Mouse (Mus musculus): ENCODE data around the gene Ntm. TPM values are rescaled to one million over a fixed set of nuclear protein-coding genes. Genes with fewer than 3 reads are reported as not detected.
A peak's percentile ranks its signal among the peaks of the same experiment; 100 is the strongest.

Ntm gene
- polyA plus RNA-seq, 1 experiment = 95.1 TPM

DNA sequence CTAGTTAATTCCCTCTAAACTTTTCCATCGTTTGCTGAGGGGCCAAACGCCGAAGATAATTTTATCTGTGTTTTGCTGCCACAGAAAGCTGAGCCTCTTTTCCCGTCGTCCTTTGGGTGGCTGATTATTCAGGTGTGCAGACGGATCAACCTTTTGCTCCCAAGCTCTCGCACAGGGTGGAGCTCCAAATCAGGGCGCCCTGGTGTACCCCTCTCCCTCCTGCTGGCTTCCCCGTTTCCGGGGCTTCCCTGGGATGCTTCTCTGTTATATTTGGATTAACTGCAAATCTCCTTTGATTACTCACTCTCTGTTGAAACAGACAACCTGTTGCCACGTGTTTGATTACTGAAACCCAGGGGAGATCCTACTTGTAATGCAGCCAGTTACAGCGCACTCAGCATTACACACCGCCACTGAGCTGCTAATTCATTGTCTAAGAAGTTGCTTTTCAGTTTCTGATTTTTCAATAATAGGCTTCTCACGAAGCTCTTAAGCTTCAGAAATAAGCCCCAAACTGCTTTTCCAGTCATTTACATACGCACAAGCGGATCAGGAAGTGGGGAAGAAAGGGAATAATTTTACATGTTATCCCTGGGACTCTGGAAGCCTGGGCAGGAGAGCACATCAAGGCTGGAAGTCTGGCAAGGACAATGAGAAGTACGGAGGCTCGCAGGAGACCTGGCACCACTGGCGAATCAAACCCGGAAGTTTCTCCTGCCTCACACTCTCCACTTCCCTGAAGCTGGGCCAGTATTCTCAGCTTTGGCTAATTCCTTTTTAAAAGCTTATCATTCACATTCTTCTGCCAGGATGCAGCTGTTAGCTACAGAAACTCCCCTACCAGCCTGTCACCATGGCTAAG lies 19.5 kb downstream of the Ntm start:
- peak; percentile 72 for DNase-seq (ENCODE audit: low read depth)
- TF ChIP-seq POLR2A (IDR thresholded peaks at IDR 0.05; ENCODE audit: borderline replicate concordance, extremely low read depth, insufficient read depth, insufficient read length, poor library complexity, severe bottlenecking) (no peak), CTCF (IDR thresholded peaks at IDR 0.05; ENCODE audit: borderline replicate concordance, extremely low read depth, insufficient read depth, insufficient read length) (no peak)

DNA sequence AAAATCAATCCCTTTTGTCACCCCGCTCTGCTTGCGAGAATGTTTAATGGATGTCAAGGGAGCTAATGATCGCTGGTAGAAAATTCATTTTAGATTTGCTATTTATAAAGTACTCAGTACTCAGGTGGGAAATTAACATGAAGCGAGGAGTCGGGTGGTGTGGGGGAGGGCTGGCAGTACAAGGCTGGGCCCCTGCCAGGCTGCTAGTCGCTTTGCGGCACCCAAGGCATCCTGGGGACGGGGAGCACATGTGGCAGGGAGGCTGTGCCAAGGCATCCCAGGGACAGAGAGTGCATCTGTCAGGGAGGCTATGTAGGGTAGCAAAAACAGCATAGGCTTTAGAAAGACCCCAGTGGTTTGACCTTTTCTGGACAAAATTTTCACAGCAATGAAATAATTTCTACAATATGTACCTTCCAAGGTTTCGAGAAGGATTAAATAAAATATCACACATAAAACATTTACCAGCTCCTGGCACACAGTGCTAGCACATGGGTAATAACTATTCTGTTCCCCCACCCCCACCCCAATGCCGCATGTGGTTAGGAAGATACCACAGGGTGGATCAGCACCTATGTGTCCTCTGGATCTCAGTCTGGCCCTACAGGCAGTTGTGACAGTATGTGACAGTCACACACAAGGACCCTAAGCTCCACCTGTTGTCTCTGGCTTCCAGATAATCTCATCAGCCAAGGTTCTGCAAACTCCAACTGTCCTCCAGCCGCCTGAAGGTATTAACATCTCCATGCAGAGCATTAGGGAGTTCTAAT lies 20.6 kb downstream of the Ntm start:
- peak; percentile 81 for DNase-seq (ENCODE audit: low read depth)
- TF ChIP-seq CTCF (IDR thresholded peaks at IDR 0.05; ENCODE audit: borderline replicate concordance, extremely low read depth, insufficient read depth, insufficient read length) = no peak
- TF ChIP-seq POLR2A (IDR thresholded peaks at IDR 0.05; ENCODE audit: borderline replicate concordance, extremely low read depth, insufficient read depth, insufficient read length, poor library complexity, severe bottlenecking) = no peak

DNA sequence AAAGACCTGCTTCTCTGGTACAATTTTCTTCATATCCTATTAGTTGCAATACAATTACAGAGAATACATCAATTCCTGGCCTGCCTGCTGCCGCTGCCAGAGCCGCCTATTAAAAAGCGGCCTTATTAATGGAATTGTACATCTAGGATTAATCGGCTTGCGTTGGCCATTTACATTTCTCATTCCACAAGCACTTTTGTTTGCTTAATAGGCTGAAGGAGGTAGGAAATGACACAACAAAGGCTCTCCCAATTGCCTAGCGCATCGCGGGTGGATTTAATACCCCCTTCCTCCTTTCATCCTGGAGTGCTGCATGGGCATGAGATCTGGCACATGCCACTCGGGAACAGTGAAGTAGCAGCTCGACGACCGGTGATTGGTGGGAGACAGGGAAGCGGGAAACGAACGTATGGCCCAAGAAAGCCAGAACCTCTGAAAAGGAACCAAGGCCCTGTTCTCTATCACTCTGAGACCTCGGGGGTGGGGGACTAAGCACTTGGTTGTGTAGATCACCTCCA lies 23.4 kb downstream of the Ntm start:
- peak; percentile 74 for DNase-seq (ENCODE audit: low read depth)
- no peak for TF ChIP-seq CTCF (IDR thresholded peaks at IDR 0.05; ENCODE audit: borderline replicate concordance, extremely low read depth, insufficient read depth, insufficient read length)
- TF ChIP-seq POLR2A (IDR thresholded peaks at IDR 0.05; ENCODE audit: borderline replicate concordance, extremely low read depth, insufficient read depth, insufficient read length, poor library complexity, severe bottlenecking) = no peak

DNA sequence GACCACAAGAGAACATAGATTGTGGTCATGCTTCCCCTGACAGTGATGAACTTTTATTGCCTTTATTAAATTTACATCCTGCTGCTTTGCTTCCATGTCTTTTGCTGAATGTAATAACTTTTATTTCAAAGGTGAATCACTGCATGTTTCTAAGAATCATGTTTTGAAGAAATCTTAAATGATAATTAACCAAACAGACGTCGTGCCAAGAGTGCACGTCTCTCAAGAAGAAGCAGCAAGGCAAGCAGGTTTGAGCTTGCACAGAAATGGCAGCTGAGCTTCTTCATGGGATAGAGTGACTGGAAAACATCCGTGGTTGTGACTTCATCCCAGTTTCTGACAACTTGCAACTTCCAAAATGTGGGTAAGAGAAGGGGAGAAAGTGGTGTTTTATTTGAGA lies 34.1 kb downstream of the Ntm start:
- TF ChIP-seq POLR2A (IDR thresholded peaks at IDR 0.05; ENCODE audit: borderline replicate concordance, extremely low read depth, insufficient read depth, insufficient read length, poor library complexity, severe bottlenecking) (no peak), CTCF (IDR thresholded peaks at IDR 0.05; ENCODE audit: borderline replicate concordance, extremely low read depth, insufficient read depth, insufficient read length) (no peak)
- DNase-seq (ENCODE audit: low read depth) = no peak

DNA sequence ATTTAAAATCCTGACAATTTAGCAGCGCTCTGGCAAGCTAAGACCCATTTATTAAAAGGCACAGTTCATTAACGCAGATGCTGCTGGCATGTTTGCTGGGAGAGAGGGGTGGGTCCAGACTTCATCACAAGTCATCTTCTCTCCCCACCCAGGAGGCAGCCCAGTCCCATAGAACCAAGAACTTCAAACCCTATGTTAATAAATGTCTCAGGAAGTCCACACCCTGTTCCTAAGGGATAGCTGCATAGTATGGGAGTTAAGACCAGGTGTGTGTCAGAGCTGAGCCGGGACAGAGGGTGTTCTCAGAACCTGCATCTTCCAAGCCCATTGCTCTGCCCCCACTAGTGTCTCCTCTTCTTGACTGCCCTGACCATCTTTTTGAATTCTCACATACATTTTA lies 37.6 kb downstream of the Ntm start:
- TF ChIP-seq CTCF (IDR thresholded peaks at IDR 0.05; ENCODE audit: borderline replicate concordance, extremely low read depth, insufficient read depth, insufficient read length) (no peak), POLR2A (IDR thresholded peaks at IDR 0.05; ENCODE audit: borderline replicate concordance, extremely low read depth, insufficient read depth, insufficient read length, poor library complexity, severe bottlenecking) (no peak)
- no peak for DNase-seq (ENCODE audit: low read depth)

DNA sequence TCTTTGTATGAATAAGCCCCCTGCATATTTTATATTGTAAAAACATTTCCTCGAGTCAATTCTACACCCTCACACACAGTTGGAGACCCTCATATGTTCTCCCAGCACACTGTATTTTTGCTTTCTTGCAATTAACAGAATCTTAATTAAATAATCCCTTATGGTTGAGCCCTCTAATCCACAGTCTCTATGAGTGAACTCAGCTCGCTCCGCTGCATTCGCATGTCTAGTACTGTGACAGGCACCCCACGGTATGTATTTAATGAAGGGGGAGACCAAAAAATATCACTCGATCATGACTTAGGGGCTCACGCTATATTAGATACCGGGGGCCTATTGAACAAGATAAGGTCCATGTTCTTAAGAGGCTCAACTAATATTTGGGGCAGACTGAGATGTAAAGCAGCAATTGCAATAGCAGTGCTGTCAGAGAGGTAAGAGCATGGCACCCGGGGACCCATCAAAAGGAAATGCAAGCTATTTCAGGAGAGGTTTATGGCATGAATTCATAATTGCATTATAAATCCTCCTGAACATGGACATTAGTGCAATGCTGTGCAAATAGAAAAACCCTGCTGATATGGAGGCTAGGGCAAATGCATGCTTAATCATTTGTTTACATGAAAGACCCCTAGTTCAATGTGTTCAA lies 64.4 kb downstream of the Ntm start:
- DNase-seq (ENCODE audit: low read depth) = peak; percentile 31

DNA sequence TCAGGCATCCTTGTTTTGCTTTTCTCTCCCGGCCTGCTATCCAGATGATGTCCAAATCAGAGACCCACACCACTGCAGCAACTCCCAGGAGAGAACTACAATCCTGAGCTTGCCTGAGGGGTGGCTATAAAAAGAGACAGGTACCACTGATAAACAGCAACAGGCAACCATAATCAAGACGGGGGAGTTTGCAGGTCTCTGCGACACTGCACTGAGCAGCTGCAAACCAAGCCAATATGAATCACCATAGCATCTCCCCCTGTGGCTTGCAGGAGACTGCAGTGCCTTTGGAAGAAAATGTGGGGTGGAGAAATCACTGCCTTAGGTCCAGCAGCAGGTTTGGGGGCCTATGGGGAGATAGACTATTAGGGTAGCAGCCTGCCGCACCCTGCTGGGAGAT lies 65.5 kb downstream of the Ntm start:
- TF ChIP-seq CTCF (IDR thresholded peaks at IDR 0.05; ENCODE audit: borderline replicate concordance, extremely low read depth, insufficient read depth, insufficient read length) (no peak), POLR2A (IDR thresholded peaks at IDR 0.05; ENCODE audit: borderline replicate concordance, extremely low read depth, insufficient read depth, insufficient read length, poor library complexity, severe bottlenecking) (no peak)
- no peak for DNase-seq (ENCODE audit: low read depth)

More for the DNA sequence above, 64.4 kb downstream of the Ntm start:
- TF ChIP-seq POLR2A (IDR thresholded peaks at IDR 0.05; ENCODE audit: borderline replicate concordance, extremely low read depth, insufficient read depth, insufficient read length, poor library complexity, severe bottlenecking) = no peak
- no peak for TF ChIP-seq CTCF (IDR thresholded peaks at IDR 0.05; ENCODE audit: borderline replicate concordance, extremely low read depth, insufficient read depth, insufficient read length)

DNA sequence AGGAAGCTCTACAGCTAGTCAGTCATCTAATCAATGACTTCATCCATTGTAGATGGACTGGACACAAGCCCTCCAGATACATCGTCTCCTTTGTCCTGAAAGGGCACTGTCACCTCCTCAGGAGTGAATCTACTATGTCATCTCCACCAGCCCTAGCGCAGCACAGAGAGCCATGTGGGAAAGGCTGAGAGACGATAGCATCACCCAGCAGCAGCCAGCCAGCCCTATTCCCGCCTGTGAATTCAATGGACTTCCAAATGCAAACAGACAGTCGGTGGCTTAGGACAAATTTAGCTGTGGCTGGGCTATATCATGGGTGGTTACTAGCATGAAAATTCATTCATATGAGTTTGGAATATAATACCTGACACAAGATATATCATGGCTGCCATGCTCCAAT lies 70.1 kb downstream of the Ntm start:
- no peak for DNase-seq (ENCODE audit: low read depth)
- no peak for TF ChIP-seq CTCF (IDR thresholded peaks at IDR 0.05; ENCODE audit: borderline replicate concordance, extremely low read depth, insufficient read depth, insufficient read length)
- no peak for TF ChIP-seq POLR2A (IDR thresholded peaks at IDR 0.05; ENCODE audit: borderline replicate concordance, extremely low read depth, insufficient read depth, insufficient read length, poor library complexity, severe bottlenecking)

DNA sequence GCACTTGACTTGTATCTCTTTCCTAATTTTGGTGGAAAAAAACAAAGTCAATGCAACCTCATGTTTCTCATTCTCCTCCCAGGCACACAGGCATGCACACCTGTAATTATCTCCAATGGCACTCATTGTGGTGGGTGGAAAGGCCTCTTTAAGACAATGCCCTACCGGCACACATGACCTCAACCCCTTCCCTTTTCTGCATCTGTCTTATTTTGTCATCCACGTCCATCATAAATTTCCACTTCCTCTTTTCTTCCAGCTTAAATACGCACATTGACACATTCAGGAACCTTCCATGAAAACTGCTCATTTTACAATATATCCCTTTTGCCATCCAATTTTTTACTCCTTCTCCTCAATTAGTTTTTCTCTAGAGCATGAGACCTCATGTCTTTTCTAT lies 74.2 kb downstream of the Ntm start:
- DNase-seq (ENCODE audit: low read depth) = no peak
- TF ChIP-seq CTCF (IDR thresholded peaks at IDR 0.05; ENCODE audit: borderline replicate concordance, extremely low read depth, insufficient read depth, insufficient read length) (no peak), POLR2A (IDR thresholded peaks at IDR 0.05; ENCODE audit: borderline replicate concordance, extremely low read depth, insufficient read depth, insufficient read length, poor library complexity, severe bottlenecking) (no peak)

DNA sequence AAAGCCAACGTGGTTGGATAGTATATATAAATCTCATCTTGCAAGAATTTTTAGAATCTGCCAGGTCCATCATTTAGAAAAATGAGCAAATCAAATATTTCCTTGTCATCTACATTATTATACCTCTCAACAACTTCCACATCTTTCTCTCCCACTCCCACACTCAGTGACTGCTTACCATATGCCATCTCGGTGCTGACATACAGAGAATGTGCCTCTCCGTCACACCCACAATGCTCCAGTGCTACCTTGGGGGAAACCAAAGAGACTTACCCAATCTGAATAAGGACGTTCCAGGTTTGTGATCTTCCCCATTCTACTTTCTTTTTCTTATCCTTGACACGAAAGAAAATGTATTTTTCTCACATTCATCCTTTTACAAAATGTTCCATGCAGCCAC lies 75.0 kb downstream of the Ntm start:
- no peak for DNase-seq (ENCODE audit: low read depth)
- no peak for TF ChIP-seq POLR2A (IDR thresholded peaks at IDR 0.05; ENCODE audit: borderline replicate concordance, extremely low read depth, insufficient read depth, insufficient read length, poor library complexity, severe bottlenecking)
- no peak for TF ChIP-seq CTCF (IDR thresholded peaks at IDR 0.05; ENCODE audit: borderline replicate concordance, extremely low read depth, insufficient read depth, insufficient read length)

DNA sequence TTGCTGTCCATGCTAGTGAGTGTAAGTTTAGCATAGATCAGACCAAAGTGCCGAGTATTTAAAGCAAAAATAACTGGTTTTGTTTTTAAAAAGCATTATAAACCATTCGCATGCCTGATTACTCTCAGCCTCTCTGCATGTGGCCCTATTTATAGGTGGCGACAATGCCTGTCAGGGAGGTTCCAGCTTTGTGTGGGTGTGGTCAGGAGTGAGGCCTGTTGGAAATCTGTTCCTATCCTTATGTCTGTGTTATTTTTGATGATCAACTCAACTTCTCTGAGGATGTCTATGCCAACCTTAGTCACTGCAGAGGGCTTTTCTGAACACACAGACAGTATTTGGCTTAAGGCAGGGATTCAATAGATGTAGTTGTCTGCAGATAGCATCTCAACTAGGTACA lies 78.9 kb downstream of the Ntm start:
- no peak for DNase-seq (ENCODE audit: low read depth)
- no peak for TF ChIP-seq CTCF (IDR thresholded peaks at IDR 0.05; ENCODE audit: borderline replicate concordance, extremely low read depth, insufficient read depth, insufficient read length)
- TF ChIP-seq POLR2A (IDR thresholded peaks at IDR 0.05; ENCODE audit: borderline replicate concordance, extremely low read depth, insufficient read depth, insufficient read length, poor library complexity, severe bottlenecking) = no peak
